Mouse (Mus musculus): Measurements from ENCODE around the gene Tbcd. TPM values are rescaled to one million over a fixed set of nuclear protein-coding genes. Genes with fewer than 3 reads are reported as not detected.
"Not testable (repeated sequence)": the region's sequence is repeated elsewhere in the genome, so short reads cannot be mapped to it uniquely, and the experiment has no call there.

Gene Tbcd
- total RNA-seq, 2 experiments from 2014 or later = 49.5 to 51.1 TPM

GRCm38 (mm10) chr11:121649900-121650299 lies 198.2 kb downstream of the Tbcd start:
- ATAC-seq (replicated peaks; ENCODE audit: poor library complexity, severe bottlenecking) = no peak

GRCm38 (mm10) chr11:121650668-121651067 lies 198.9 kb downstream of the Tbcd start:
- ATAC-seq (replicated peaks; ENCODE audit: poor library complexity, severe bottlenecking) = no peak

GRCm38 (mm10) chr11:121651556-121651955 lies 199.8 kb downstream of the Tbcd start:
- ATAC-seq (replicated peaks; ENCODE audit: poor library complexity, severe bottlenecking) = no peak

GRCm38 (mm10) chr11:121651983-121652382 lies 200.2 kb downstream of the Tbcd start:
- no peak for ATAC-seq (replicated peaks; ENCODE audit: poor library complexity, severe bottlenecking)

DNA sequence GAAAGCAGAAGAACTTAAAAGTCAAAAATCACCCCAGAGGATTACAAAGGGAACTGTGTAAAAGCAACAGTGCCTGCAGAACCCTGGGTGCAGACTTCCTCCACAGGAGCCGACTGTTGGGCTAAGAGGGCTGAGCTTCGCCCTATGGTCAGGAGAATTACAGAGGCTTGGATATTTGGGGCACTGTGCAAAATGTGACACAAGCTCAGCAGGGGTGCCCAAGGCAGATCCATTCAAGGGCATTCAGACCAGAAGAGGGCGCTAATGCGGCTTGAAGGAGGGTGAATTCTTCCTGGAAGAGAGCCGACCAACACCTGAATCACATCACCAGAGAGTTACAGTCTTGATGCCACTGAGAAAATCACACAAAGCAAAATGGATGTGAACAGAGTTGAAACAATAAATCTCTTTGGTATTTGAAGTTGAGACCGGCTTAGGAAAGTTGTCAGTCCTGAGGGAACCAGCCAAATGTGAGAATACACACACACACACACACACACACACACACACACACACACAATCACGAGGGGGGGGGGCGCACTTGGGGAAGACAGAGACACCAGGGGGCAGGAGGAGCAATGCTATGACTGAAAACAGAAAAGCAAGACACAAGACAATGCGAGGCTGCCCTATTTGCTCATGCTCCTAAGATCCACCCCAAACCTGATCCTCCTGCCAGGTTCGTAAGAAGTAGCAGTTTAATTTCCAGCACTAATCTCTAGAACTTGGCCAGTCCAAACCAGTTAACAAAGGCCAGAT lies 201.0 kb downstream of the Tbcd start:
- ATAC-seq (replicated peaks; ENCODE audit: poor library complexity, severe bottlenecking) = peak; percentile 35; the same call in 1 of the 2 replicates

DNA sequence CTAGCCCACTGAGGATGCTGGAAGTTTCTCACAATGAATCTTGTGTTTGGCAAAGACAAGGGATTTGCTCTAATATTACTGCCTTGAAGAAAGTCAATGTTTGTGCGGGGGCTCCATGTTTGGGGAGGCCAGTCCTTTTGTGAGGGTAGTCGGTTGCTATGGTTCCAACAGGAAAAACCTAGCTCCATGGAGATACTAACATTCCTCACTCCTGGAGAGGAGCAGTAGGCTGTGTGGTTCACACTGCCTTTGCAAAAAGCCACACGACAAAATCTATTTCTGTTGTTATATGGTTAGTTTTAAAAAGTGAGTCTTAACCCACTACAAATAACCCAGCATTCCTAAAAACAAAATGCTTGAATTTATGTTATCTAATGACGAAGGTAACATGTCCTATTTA lies 201.9 kb downstream of the Tbcd start:
- no peak for ATAC-seq (replicated peaks; ENCODE audit: poor library complexity, severe bottlenecking)

GRCm38 (mm10) chr11:121654406-121654945 lies 202.7 kb downstream of the Tbcd start:
- no peak for ATAC-seq (replicated peaks; ENCODE audit: poor library complexity, severe bottlenecking)

DNA sequence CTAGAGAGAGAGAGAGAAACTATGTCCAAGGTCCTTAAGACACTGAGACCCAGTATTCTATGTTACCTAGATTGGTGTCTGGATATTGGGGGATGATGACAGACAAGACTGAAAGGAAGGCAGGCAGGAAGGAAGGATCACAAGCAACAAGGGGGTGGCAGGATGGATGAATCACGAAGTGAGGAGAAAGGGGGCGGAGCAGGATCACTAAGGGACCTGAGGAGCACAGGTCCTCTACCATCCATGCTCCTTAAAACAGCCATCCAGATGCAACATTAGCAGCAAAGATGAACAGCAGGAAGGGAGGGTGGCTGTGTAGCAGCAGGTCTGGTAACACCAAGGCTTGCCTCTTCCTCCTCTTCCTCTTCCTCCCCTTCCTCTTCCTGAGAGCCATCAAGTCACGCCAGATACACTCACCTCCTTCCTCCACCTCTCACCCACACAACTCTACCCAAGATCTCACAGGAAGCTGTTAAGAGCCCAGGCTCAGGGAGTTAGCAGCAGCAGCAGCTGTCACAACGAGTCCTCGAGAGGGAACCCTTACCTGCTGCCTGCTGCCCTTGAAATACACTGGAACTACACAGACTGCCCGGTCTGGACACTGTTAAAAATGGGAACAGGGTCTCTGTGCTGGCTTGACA lies 203.5 kb downstream of the Tbcd start:
- ATAC-seq (replicated peaks; ENCODE audit: poor library complexity, severe bottlenecking) = peak; percentile 12

DNA sequence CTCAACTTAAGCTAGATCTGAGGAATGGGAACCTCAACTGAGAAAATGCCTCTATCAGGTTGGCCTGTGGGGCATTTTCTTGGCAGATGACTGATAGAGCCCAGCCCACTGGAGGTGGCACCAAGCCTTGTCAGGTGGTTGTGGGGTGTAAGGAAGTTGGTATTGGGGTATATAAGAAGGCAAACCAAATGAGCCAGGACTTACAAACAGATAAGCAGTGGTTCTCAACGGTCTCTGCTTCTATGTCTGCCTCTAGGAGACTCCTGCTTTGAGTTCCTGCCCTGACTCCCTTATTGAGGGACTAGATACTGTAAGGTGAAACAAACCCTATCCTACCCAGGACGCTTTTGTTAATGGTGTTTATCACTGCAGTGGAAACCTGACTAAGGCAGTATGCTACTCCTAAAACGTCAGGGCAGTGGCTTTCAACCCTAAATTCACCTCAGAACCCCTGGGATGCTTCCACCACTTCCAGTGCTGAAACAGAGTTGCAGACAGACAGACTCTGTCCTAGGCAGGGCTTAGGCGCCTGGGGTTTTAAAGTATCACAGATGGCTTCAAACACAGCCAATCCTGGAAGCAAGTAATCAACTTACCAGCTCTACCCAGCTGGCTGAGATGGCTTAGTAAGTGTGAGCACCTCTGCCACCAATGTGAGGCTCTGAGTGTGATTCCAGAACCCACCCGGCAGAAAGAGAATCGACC lies 204.2 kb downstream of the Tbcd start:
- ATAC-seq (replicated peaks; ENCODE audit: poor library complexity, severe bottlenecking) = peak; percentile 37; the same call in 1 of the 2 replicates

DNA sequence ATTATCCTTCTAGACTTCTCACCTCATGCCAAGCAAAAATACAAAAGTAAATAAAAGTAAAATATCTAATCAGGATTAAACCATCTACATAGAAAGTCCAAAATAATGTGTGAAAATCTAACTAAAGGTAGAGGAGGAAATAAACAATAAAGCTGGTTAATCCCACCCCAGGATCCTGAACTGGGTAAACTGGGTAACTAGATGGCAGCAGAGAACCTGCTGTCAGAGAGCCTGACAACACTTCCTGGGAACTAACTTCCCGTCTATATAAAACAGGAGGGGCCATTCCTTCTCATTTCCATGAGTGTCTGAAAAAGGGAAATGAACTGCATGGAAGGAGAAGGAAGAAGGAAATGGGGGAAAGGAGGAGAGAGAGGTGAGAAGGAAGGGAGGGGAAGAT lies 206.4 kb downstream of the Tbcd start:
- ATAC-seq (replicated peaks; ENCODE audit: poor library complexity, severe bottlenecking) = no peak

DNA sequence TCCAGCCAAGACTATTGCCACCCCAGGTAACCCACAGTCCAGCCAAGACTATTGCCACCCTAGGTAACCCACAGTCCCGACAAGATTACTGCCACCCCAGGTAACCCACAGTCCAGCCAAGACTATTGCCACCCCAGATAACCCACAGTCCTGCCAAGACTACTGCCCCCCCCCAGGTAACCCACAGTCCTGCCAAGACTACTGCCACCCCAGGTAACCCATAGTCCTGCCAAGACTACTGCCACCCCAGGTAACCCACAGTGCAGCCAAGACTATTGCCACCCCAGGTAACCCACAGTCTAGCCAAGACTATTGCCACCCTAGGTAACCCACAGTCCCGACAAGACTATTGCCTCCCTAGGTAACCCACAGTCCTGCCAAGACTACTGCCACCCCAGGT lies 208.9 kb downstream of the Tbcd start:
- ATAC-seq (replicated peaks; ENCODE audit: poor library complexity, severe bottlenecking) = not testable (repeated sequence)

- ATAC-seq (replicated peaks; ENCODE audit: poor library complexity, severe bottlenecking) = no peak
These were observed 209.4 kb downstream of the Tbcd start for GRCm38 (mm10) chr11:121661116-121661515.

Other genes with a start within 250 kb of the Tbcd start
- gene Hexdc, start 247.5 kb upstream of the Tbcd start, total RNA-seq (2014; fragmentation: Nextera tagmentation) = 5.6 and 11.5 TPM in 2 replicates
- gene Hexdc, start 247.5 kb upstream of the Tbcd start, total RNA-seq (2017) = 2.4 and 4.8 TPM in 2 replicates
- gene Ogfod3, start 247.2 kb upstream of the Tbcd start, total RNA-seq (2014; fragmentation: Nextera tagmentation) = 13.1 and 15.1 TPM in 2 replicates
- 7.7 and 10.3 TPM in 2 replicates for gene Ogfod3, start 247.2 kb upstream of the Tbcd start, total RNA-seq (2017)
- 51.9 and 70.5 TPM in 2 replicates for gene Cybc1, start 222.6 kb upstream of the Tbcd start, total RNA-seq (2014; fragmentation: Nextera tagmentation)
- gene Cybc1, start 222.6 kb upstream of the Tbcd start, total RNA-seq (2017) = 32.9 and 54.6 TPM in 2 replicates
- 10.4 and 22.0 TPM in 2 replicates for gene Narf, start 214.7 kb upstream of the Tbcd start, total RNA-seq (2014; fragmentation: Nextera tagmentation)
- gene Narf, start 214.7 kb upstream of the Tbcd start, total RNA-seq (2017) = 14.7 and 21.0 TPM in 2 replicates
- gene Foxk2, start 192.0 kb upstream of the Tbcd start, total RNA-seq (2014; fragmentation: Nextera tagmentation) = 35.7 and 40.4 TPM in 2 replicates
- gene Foxk2, start 192.0 kb upstream of the Tbcd start, total RNA-seq (2017) = 25.3 and 26.1 TPM in 2 replicates
- 31.3 and 68.7 TPM in 2 replicates for gene Wdr45b, start 97.5 kb upstream of the Tbcd start, total RNA-seq (2014; fragmentation: Nextera tagmentation)
- 42.4 and 52.4 TPM in 2 replicates for gene Wdr45b, start 97.5 kb upstream of the Tbcd start, total RNA-seq (2017)
- 0.71 TPM in 1 of 2 replicates, not detected in the other for gene Rab40b, start 63.7 kb upstream of the Tbcd start, total RNA-seq (2014; fragmentation: Nextera tagmentation)
- gene Rab40b, start 63.7 kb upstream of the Tbcd start, total RNA-seq (2017) = not detected in 2 replicates
- gene Fn3krp, start 30.5 kb upstream of the Tbcd start, total RNA-seq (2014; fragmentation: Nextera tagmentation) = 6.3 and 8.3 TPM in 2 replicates
- gene Fn3krp, start 30.5 kb upstream of the Tbcd start, total RNA-seq (2017) = 9.8 and 12.5 TPM in 2 replicates
- not detected in 2 replicates for gene Fn3k, start 17.0 kb upstream of the Tbcd start, total RNA-seq (2014; fragmentation: Nextera tagmentation)
- not detected in 2 replicates for gene Fn3k, start 17.0 kb upstream of the Tbcd start, total RNA-seq (2017)
- 0.52 TPM in 1 of 2 replicates, not detected in the other for gene Zfp750, start 67.4 kb downstream of the Tbcd start, total RNA-seq (2014; fragmentation: Nextera tagmentation)
- gene Zfp750, start 67.4 kb downstream of the Tbcd start, total RNA-seq (2017) = 0.04 and 0.21 TPM in 2 replicates
- gene B3gntl1, start 221.2 kb downstream of the Tbcd start, total RNA-seq (2014; fragmentation: Nextera tagmentation) = 4.9 and 6.7 TPM in 2 replicates
- gene B3gntl1, start 221.2 kb downstream of the Tbcd start, total RNA-seq (2017) = 7.5 and 8.9 TPM in 2 replicates
- not detected in 2 replicates for gene Metrnl, start 249.6 kb downstream of the Tbcd start, total RNA-seq (2014; fragmentation: Nextera tagmentation)
- gene Metrnl, start 249.6 kb downstream of the Tbcd start, total RNA-seq (2017) = 0.82 and 2.4 TPM in 2 replicates